Mouse (Mus musculus): ENCODE measurements around the gene Rnpepl1. TPM values are rescaled to one million over a fixed set of nuclear protein-coding genes. Genes with fewer than 3 reads are reported as not detected.

Rnpepl1 gene
- polyA plus RNA-seq, 1 experiment from 2014 or later: 62.7 TPM

DNA sequence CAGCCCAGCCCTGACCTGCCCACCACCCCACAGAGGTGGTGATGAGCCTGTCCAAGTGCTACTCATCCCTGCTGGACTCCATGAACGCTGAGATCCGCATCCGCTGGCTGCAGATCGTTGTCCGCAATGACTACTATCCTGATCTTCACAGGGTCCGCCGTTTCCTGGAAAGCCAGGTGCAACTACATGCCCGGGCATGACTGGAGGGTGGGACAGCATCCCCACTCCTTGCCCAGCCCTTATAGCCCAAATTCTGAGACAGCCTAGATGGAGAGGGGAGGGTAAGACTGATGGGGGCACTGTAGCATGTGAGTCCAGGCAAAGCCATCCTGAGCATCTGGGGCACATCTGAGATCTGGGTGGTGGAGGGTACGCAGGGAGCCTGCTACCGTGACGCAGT lies 8.6 kb downstream of the Rnpepl1 start:
- in situ Hi-C loops (cut with MboI; ENCODE audit: low pct_unique_long_range_greater_than_20kb): no loop called here
- ATAC-seq (no peak), DNase-seq (ENCODE audit: low read depth, low spot score) (no peak)
- no peaks in the 10 kb centered on the region for H3K27me3 ChIP-seq
- ChIA-PET POLR2A (no interaction called here), CTCF (no interaction called here)
- no peak for TF ChIP-seq CTCF (IDR thresholded peaks at IDR 0.05)

DNA sequence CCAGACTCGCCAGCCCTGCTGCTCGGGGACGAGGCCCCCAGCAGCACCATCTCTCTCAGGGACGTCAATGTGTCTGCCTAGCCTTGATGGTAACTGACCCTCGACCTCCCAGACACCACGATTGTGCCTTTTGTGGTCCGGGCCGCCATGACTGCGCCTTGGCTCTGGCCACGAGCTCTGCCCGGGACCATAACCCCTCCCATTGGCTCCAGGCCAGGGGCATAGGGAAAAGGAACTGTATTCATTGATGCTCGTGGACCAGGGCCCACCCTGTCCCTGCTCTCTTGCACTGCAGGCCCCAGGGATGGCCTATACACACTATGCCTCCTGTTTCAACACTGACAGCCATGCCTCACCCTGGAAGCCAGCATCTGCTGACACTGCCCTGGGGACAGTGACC lies 9.2 kb downstream of the Rnpepl1 start:
- CTCF ChIA-PET: no interaction called here
- H3K27me3 ChIP-seq: no peaks in the 10 kb centered on the region
- in situ Hi-C loops (cut with MboI; ENCODE audit: low pct_unique_long_range_greater_than_20kb): no loop called here
- no peak for TF ChIP-seq CTCF (IDR thresholded peaks at IDR 0.05)
- ATAC-seq (no peak), DNase-seq (ENCODE audit: low read depth, low spot score) (no peak)
- POLR2A ChIA-PET: no interaction called here

DNA sequence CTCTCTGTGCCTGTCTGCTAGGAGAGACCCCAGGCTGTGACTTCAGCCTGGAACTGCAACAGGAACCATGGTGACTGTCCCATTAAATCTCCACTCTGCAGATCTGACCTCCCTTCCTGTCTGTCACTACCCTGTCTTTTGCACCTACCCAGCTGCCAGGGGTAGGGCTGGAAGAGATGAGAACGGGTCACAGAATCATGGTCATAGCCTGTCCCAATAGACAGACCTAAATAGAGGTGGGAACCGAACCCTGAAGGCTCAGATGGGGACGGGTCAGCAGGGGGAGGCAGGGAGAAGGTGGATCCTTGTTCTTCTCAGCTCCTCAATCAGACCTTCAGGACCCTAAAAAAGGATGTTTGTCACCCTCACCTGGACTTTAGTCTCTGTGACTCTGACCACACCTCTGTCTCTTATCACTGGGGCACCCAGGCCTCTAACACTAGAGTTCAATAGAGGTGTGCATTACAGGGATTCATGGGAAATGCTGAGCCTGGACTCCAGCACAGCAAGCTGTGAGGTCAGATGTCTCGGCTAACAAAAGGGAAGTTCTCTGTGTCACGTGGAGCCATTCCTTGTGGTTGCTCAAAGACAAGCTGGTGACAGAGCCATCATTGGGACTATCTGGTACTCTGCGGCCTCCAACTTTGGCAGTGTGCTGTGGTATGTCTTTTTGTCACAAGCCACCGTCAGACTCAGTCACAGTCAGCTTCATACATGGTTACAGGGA lies 10.1 kb downstream of the Rnpepl1 start:
- CTCF ChIA-PET: no interaction called here
- no peak for DNase-seq (ENCODE audit: low read depth, low spot score)
- no peak for TF ChIP-seq CTCF (IDR thresholded peaks at IDR 0.05)
- H3K27me3 ChIP-seq: peaks cover 3% of the 10 kb centered on the region
- in situ Hi-C loops (cut with MboI; ENCODE audit: low pct_unique_long_range_greater_than_20kb): no loop called here
- POLR2A ChIA-PET: no interaction called here
- ATAC-seq: no peak

DNA sequence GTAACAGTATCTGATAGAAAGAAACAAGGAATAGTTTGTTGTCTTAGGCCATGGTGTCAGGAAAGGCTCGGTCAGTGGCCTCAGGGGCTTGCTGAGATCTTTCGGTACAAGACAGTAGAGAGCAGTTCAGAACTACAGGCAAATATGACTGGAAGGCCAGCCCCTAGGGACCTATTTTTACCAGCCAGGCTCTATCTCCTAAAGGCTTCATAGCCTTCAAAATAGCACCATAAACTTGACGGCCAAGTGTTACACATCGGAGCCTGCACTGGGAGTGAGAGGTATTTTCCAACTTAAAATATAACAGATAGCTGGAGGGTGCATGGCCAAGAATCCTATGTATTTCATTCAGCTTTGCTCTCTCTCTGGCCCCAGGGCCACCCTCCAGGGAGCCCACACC lies 10.9 kb downstream of the Rnpepl1 start:
- no peak for ATAC-seq
- in situ Hi-C loops (cut with MboI; ENCODE audit: low pct_unique_long_range_greater_than_20kb): no loop called here
- DNase-seq (ENCODE audit: low read depth, low spot score): no peak
- ChIA-PET CTCF (no interaction called here), POLR2A (no interaction called here)
- TF ChIP-seq CTCF (IDR thresholded peaks at IDR 0.05): no peak
- peaks cover 9% of the 10 kb centered on the region for H3K27me3 ChIP-seq

DNA sequence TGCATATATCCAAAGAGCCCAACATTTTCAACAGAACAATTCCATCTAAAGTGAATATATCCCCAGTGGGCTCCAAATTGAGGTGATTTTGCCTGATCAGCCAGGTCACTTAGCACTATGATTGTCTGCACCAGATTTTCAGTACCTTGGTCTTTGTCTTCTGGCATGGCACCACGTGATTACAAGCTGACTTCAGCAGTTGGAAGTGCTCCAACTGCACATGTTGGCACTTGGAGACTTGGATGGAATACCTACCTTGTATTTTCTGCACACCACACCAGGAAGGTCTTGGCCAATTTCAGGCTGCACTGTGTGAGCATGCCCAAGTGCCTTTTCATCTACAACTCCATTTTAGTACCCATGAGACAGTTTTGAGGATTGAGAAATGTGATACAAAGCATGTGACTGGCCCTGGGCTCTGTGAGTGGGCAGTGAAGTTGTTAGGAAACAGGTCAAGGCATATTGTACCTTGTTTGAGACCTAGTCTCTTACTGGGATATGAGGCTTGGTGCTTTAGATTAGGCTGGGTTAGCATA lies 19.7 kb downstream of the Rnpepl1 start:
- POLR2A ChIA-PET: no interaction called here
- TF ChIP-seq CTCF (IDR thresholded peaks at IDR 0.05): no peak
- in situ Hi-C loops (cut with MboI; ENCODE audit: low pct_unique_long_range_greater_than_20kb): no loop called here
- DNase-seq (ENCODE audit: low read depth, low spot score) (no peak), ATAC-seq (no peak)
- CTCF ChIA-PET: no interaction called here
- H3K27me3 ChIP-seq: peaks cover 18% of the 10 kb centered on the region

DNA sequence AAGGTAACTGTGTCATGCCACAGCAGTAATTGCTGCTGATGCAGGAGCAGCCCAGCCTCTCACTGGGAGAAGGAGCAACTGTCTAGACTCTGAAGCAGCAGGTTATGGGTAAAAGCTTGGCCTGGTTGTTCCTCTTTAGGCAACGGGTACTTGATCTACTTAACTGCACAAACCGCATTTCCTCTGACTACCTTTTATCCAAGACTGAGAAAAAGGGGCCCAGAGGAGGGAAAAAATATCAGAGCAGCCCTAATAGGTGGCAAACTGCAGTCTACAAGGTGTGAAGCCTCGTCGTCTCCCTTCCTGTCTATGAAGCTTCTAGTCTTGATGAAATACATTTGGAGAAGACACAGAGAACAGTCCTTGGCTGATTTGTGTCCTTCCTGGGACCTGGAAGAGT lies 23.0 kb downstream of the Rnpepl1 start:
- CTCF ChIA-PET: no interaction called here
- ATAC-seq (no peak), DNase-seq (ENCODE audit: low read depth, low spot score) (no peak)
- TF ChIP-seq CTCF (IDR thresholded peaks at IDR 0.05): no peak
- POLR2A ChIA-PET: interaction anchor here (1.0 kb wide), 1 partner anchor 30 kb away, joined by 3 read pairs; no protein-coding TSS in a partner anchor
- in situ Hi-C loops (cut with MboI; ENCODE audit: low pct_unique_long_range_greater_than_20kb): no loop called here
- H3K27me3 ChIP-seq: no peaks in the 10 kb centered on the region

DNA sequence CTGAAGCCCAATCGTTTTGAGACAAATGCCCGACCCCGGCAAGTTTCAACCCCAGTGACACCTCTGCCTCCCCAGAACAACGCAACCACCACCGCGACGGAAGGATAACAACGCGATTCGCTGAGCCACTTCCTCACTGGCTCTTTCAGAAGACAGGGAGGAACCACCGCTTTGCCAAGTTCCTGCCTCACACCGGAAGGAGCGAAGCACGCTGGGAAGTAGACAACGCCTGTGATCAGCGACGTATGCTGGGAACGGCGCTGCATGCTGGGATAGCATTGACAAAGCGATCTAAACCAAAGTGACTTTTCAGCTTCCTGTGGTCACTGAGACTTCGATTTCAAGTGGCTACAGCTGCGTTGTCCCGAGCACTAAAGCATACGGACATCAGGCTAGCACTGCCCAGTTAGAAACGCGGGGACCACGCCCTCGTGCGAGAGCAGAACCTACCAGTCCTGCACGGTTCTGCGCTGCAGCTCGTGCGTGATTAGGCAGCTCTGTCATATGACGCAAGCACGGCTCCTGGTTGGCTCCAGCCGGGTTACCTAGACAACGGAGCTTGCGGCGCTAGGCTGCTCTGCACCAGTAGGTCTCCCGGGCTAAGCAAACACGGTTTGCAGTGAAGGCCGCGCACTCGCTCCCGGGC lies 23.7 kb downstream of the Rnpepl1 start, which contains the start of gene Capn10:
Capn10 (plus strand) TSS at position 195 of the 646 bp plus-strand sequence.
- CTCF ChIA-PET: interaction anchor here (1.5 kb wide), 1 partner anchor 27 kb away, joined by 3 read pairs; no protein-coding TSS in a partner anchor
- ATAC-seq: peak; percentile 99

DNA sequence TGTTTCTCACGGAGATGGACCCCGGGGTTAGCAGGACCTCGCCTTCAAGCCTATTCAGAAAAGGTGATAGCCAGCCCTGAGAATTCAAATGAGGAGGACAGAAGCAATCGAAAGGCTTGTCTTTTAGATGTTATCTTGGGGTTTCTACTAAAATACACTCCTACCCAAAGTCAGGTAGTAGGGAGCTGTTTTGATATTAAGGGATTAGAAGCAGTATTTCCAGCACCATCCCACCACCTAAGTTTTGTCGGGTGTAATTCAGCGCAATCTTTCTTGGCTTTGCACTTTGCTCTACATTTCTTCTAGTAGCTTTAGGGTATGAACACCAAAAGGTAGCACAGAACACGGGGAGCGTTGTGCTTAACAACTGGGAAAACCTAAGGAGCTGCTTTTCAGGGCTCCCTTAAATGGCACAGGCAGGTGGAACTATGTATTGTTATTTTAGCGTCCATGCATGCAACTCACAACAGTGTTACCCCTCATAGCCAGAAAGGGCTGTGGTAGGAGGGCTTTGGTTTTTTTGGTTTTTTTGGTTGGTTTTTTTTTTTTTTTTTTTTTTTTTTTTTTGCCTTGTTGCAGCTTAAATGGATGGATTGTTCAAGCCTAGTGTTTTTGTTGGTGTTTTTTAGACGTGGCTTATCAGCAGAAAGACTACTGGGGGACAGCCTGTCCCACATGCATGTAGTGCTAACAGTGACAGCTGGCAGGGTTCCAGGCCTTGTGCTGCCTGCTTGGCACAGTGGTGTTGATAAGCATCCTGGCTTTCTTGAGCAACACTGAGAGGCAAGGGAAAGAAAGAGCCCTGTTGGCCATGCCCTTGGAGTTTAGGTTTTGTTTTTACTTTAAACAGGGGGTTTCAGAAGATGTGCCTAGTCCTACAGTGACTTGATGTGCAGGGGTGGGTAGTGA lies 24.7 kb downstream of the Rnpepl1 start:
- TF ChIP-seq CTCF (IDR thresholded peaks at IDR 0.05): no peak
- no peak for ATAC-seq
- CTCF ChIA-PET: interaction anchor here (1.5 kb wide), 1 partner anchor 28 kb away, joined by 3 read pairs; no protein-coding TSS in a partner anchor
- no peak for DNase-seq (ENCODE audit: low read depth, low spot score)
- POLR2A ChIA-PET: interaction anchor here (0.7 kb wide), 1 partner anchor 878 kb away, joined by 3 read pairs; no protein-coding TSS in a partner anchor
- in situ Hi-C loops (cut with MboI; ENCODE audit: low pct_unique_long_range_greater_than_20kb): no loop called here
- no peaks in the 10 kb centered on the region for H3K27me3 ChIP-seq

More for the DNA sequence above, 23.7 kb downstream of the Rnpepl1 start, which contains the start of gene Capn10:
- no peaks in the 10 kb centered on the region for H3K27me3 ChIP-seq
- peak; percentile 83 for DNase-seq (ENCODE audit: low read depth, low spot score)
- in situ Hi-C loops (cut with MboI; ENCODE audit: low pct_unique_long_range_greater_than_20kb): no loop called here
- POLR2A ChIA-PET: interaction anchor here (0.8 to 1.0 kb wide), 2 partner anchors 29 to 701 kb away, joined by 3 read pairs; no protein-coding TSS in a partner anchor
- no peak for TF ChIP-seq CTCF (IDR thresholded peaks at IDR 0.05)

DNA sequence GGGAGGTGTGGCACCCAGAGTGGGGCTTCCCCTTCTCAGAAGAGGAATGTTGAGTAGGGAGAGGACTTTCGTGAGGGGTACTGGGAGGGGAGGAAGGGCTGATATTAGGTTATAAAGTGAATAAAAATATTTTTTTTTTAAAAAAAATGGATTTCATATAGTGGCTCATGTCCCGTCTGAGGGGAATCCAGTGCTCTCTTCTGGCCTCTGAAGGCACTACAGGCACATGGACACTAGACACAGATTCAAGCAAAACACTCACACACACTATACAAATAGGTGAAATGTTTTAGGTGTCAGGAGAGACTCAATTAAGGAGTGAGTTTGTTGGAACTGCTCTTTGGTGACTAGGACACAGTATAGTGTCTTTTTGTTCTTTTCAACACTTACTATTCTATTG lies 25.4 kb downstream of the Rnpepl1 start:
- TF ChIP-seq CTCF (IDR thresholded peaks at IDR 0.05): no peak
- in situ Hi-C loops (cut with MboI; ENCODE audit: low pct_unique_long_range_greater_than_20kb): no loop called here
- ATAC-seq: no peak

DNA sequence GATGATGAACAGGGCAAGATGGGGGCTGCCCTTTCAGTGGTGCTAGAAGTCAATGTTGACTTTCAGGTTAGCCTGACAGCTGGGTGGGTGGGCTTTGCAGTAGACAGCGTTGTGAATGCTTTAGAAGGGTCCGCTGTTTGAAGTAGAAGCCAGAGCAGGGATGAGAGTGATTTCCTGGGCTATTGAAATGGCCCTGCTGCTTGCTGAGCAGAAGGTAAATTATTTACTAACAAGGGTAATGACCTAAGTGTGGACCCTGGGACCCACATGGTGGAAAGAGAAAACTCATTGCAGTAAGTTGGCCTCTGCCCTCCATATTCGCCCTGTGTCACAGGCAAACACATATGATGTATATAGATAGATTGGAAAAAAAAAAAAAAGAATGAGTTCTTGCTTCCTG lies 25.9 kb downstream of the Rnpepl1 start:
- no peak for TF ChIP-seq CTCF (IDR thresholded peaks at IDR 0.05)
- ATAC-seq: no peak
- ChIA-PET CTCF (interaction anchor here (1.2 kb wide), 2 partner anchors 25 to 29 kb away, joined by 3 read pairs; no protein-coding TSS in a partner anchor), POLR2A (no interaction called here)
- H3K27me3 ChIP-seq: no peaks in the 10 kb centered on the region
- no peak for DNase-seq (ENCODE audit: low read depth, low spot score)
- in situ Hi-C loops (cut with MboI; ENCODE audit: low pct_unique_long_range_greater_than_20kb): no loop called here

More for the DNA sequence above, 25.4 kb downstream of the Rnpepl1 start:
- H3K27me3 ChIP-seq: no peaks in the 10 kb centered on the region
- POLR2A ChIA-PET: no interaction called here
- no peak for DNase-seq (ENCODE audit: low read depth, low spot score)
- CTCF ChIA-PET: interaction anchor here (1.2 kb wide), 1 partner anchor 24 kb away, joined by 3 read pairs; no protein-coding TSS in a partner anchor
